Mouse (Mus musculus) thymus, adult 2 months (tissue): ENCODE results near the gene Mdk. TPM values are rescaled to one million over a fixed set of nuclear protein-coding genes. Genes with fewer than 3 reads are reported as not detected.

Source experiments
- DNase-seq: peaks from one replicate; pipeline ENCODE4 v3.0.0; 2021
- H3K27ac ChIP-seq: fragments of 200-500 bp; 2 replicates; pipeline ENCODE4 v1.5.1; 2012; ENCODE audit warnings: low read length, control low read depth; ENCODE audit not compliant: control insufficient read depth, insufficient read depth
- H3K27me3 ChIP-seq: fragments of 200-500 bp; 2 replicates; pipeline ENCODE4 v1.6.1; 2012; ENCODE audit warnings: mild to moderate bottlenecking, low read length, moderate library complexity, mixed read lengths; ENCODE audit not compliant: control insufficient read depth, insufficient read depth
- H3K36me3 ChIP-seq: fragments of 200-500 bp; 2 replicates; pipeline ENCODE4 v1.6.1; 2012; ENCODE audit warnings: mild to moderate bottlenecking, low read length, moderate library complexity; ENCODE audit not compliant: control insufficient read depth, insufficient read depth
- H3K4me1 ChIP-seq: fragments of 200-500 bp; replicated peaks from 2 replicates; pipeline ENCODE4 v1.6.1; 2012; ENCODE audit warnings: low read length; ENCODE audit not compliant: control insufficient read depth, insufficient read depth
- H3K4me3 ChIP-seq: fragments of 200-500 bp; 2 replicates; pipeline ENCODE4 v1.5.1; 2012; ENCODE audit warnings: mild to moderate bottlenecking, low read length, control low read depth, moderate library complexity; ENCODE audit not compliant: control insufficient read depth, insufficient read depth
- CTCF ChIP-seq: fragments of 200-500 bp; IDR thresholded peaks from 2 replicates; pipeline ENCODE4 v1.5.1; 2012; ENCODE audit warnings: mild to moderate bottlenecking, control low read depth, low read length, moderate library complexity, borderline replicate concordance; ENCODE audit not compliant: control insufficient read depth, poor library complexity, insufficient read depth; ENCODE audit errors: extremely low read depth
- POLR2A ChIP-seq: fragments of 200-500 bp; IDR thresholded peaks from 2 replicates; pipeline ENCODE4 v1.6.1; 2012; ENCODE audit warnings: mild to moderate bottlenecking, low read length, control low read depth, moderate library complexity; ENCODE audit not compliant: control insufficient read depth, poor library complexity, insufficient read depth; ENCODE audit errors: extremely low read depth
- WGBS: fragments of 180-500 bp; shearing (Covaris S2); methylation state at CpG from one replicate; pipeline ENCODE4 v1.1.7; 2018; 5-methylcytosine and 5-hydroxymethylcytosine counted together
- polyA plus RNA-seq: library from polyadenylated mRNA; depleted of rRNA; stranded (reverse); fragments of >200 nt; gene quantifications from 2 replicates; pipeline ENCODE4 v1.2.3, GENCODE M21; 2012; rRNA removed

Gene Mdk
- 12.0 and 17.7 TPM in 2 replicates for polyA plus RNA-seq

- DNase-seq = no peak
- peaks cover 46% of the 10 kb centered on the region for H3K36me3 ChIP-seq
- 24% methylated on average over 16 of the region's 16 CpGs for WGBS
- H3K27me3 ChIP-seq = no peaks in the 10 kb centered on the region; the same call in 1 of the 2 replicates
- H3K4me1 ChIP-seq = peaks cover 32% of the 10 kb centered on the region
- TF ChIP-seq POLR2A = no peak
- TF ChIP-seq CTCF = no peak
- H3K4me3 ChIP-seq = 0 out of 2 replicates have a peak within 1 kb of the TSS, but pooled peaks have one; percentile 2
- no peak within 1 kb of the TSS for H3K27ac ChIP-seq
These were observed at the start of gene Mdk for GRCm38 (mm10) chr2:91932160-91932711. Gene Mdk, minus strand, starts transcription at chr2:91932297.

GRCm38 (mm10) chr2:91980830-91981229 is 48.7 kb upstream of the Mdk start:
- Histone ChIP-seq H3K36me3 (no peaks in the 10 kb centered on the region), H3K27ac (no peak overlapping the region), H3K4me1 (peaks cover 21% of the 10 kb centered on the region), H3K4me3 (no peak overlapping the region), H3K27me3 (peaks cover 6% of the 10 kb centered on the region; the same call in 1 of the 2 replicates)
- DNase-seq = no peak
- TF ChIP-seq POLR2A = no peak
- no peak for TF ChIP-seq CTCF
- WGBS = 90% methylated on average over 5 of the region's 5 CpGs

- no peak for DNase-seq
- no peaks in the 10 kb centered on the region for H3K36me3 ChIP-seq
- H3K27ac ChIP-seq = no peak overlapping the region
- peaks cover 22% of the 10 kb centered on the region for H3K4me1 ChIP-seq
- 86% methylated on average over 4 of the region's 4 CpGs for WGBS
- no peak overlapping the region for H3K4me3 ChIP-seq
- H3K27me3 ChIP-seq = peaks cover 11% of the 10 kb centered on the region; the same call in 1 of the 2 replicates
- TF ChIP-seq CTCF (no peak), POLR2A (no peak)
These were observed 48.1 kb upstream of the Mdk start for GRCm38 (mm10) chr2:91980245-91980644.

- Histone ChIP-seq H3K27ac (no peak overlapping the region), H3K4me1 (peaks cover 15% of the 10 kb centered on the region)
These were observed 46.5 kb upstream of the Mdk start for GRCm38 (mm10) chr2:91978547-91978946.

GRCm38 (mm10) chr2:91977960-91978359 is 45.9 kb upstream of the Mdk start:
- WGBS = 34% methylated on average over 4 of the region's 4 CpGs
- Histone ChIP-seq H3K36me3 (no peaks in the 10 kb centered on the region), H3K4me3 (no peak overlapping the region), H3K27ac (no peak overlapping the region), H3K4me1 (peaks cover 15% of the 10 kb centered on the region), H3K27me3 (peaks cover 17% of the 10 kb centered on the region; the same call in 1 of the 2 replicates)
- no peak for TF ChIP-seq POLR2A
- DNase-seq = no peak

More at GRCm38 (mm10) chr2:91978547-91978946, 46.5 kb upstream of the Mdk start:
- no peak overlapping the region for H3K4me3 ChIP-seq
- DNase-seq = no peak
- 40% methylated on average over 2 of the region's 2 CpGs for WGBS
- TF ChIP-seq CTCF (no peak), POLR2A (no peak)
- H3K27me3 ChIP-seq = peaks cover 17% of the 10 kb centered on the region; the same call in 1 of the 2 replicates
- no peaks in the 10 kb centered on the region for H3K36me3 ChIP-seq

GRCm38 (mm10) chr2:91975581-91976541 is 43.8 kb upstream of the Mdk start, which contains the start of gene Dgkz:
Gene Dgkz, minus strand, starts transcription at chr2:91975864.
- peak within 1 kb of the TSS; percentile 35 for H3K4me3 ChIP-seq
- peaks cover 28% of the 10 kb centered on the region for H3K4me1 ChIP-seq
- no peak within 1 kb of the TSS for H3K27ac ChIP-seq
- 5% methylated on average over 79 of the region's 79 CpGs for WGBS
- H3K36me3 ChIP-seq = no peaks in the 10 kb centered on the region
- TF ChIP-seq POLR2A = no peak
- no peak for TF ChIP-seq CTCF
- peaks cover 17% of the 10 kb centered on the region; the same call in 1 of the 2 replicates for H3K27me3 ChIP-seq
- DNase-seq = peak; percentile 66
